ENCODE assay signal across 20 mouse cellular contexts in genomic region chr2:38939047-38939446, GRCm38 (mm10). TPM values are rescaled to one million over a fixed set of nuclear protein-coding genes. Genes with fewer than 3 reads are reported as not detected.
DNase-seq lines count a peak whose midpoint lies in the region; ATAC-seq and TF ChIP-seq lines count a peak whose summit lies in the region.
"Had no signal": no experiment of that assay in that cellular context is flagged by ENCODE, and none has a peak within 500 bp of the region (broad histone marks: within the 10 kb centered on the region; RNA-seq: fewer than 3 reads in every experiment).

No protein-coding gene starts in this region.

- ATAC-seq in forebrain, postnatal 0 days = no peak
- ATAC-seq in forebrain, embryonic 14.5 days = no peak
- no peak for ATAC-seq in kidney, embryonic 16.5 days (ENCODE audit: low FRiP score, low TSS enrichment)
- ATAC-seq: activated CD4-positive, CD25-positive, alpha-beta regulatory T cell, adult 4 months; midbrain, embryonic 15.5 days had no signal

- H3K4me1 ChIP-seq in forebrain, postnatal 0 days (ENCODE audit: insufficient read depth) = no peaks in the 10 kb centered on the region
- no peaks in the 10 kb centered on the region for H3K4me1 ChIP-seq in forebrain, embryonic 14.5 days (ENCODE audit: control insufficient read depth, insufficient read depth, low read length)
- no peaks in the 10 kb centered on the region for H3K4me1 ChIP-seq in ES-Bruce4 (ENCODE audit: control insufficient read depth, insufficient read depth, low read length)
- H3K4me1 ChIP-seq in limb, embryonic 10.5 days = peaks cover 13% of the 10 kb centered on the region
- peaks cover 7% of the 10 kb centered on the region for H3K4me1 ChIP-seq in kidney, embryonic 16.5 days (ENCODE audit: insufficient read depth, low read length)
- H3K4me1 ChIP-seq: midbrain, embryonic 15.5 days had no signal

- no peak for TF ChIP-seq EP300 in ES-Bruce4 (IDR thresholded peaks at IDR 0.05; ENCODE audit: insufficient read depth, low read depth, low read length)

- WGBS in forebrain, postnatal 0 days = 76% methylated on average over 2 of the region's 2 CpGs
- 70% methylated on average over 2 of the region's 2 CpGs for WGBS in forebrain, embryonic 14.5 days
- WGBS in limb, embryonic 10.5 days = 64% methylated on average over 2 of the region's 2 CpGs
- 72% methylated on average over 2 of the region's 2 CpGs for WGBS in kidney, embryonic 16.5 days

- TF ChIP-seq POLR2A in ES-Bruce4 (IDR thresholded peaks at IDR 0.05; ENCODE audit: insufficient read depth, low read length) = no peak

- H3K9me3 ChIP-seq in forebrain, postnatal 0 days (ENCODE audit: low read length) = no peaks in the 10 kb centered on the region
- no peaks in the 10 kb centered on the region for H3K9me3 ChIP-seq in forebrain, embryonic 14.5 days (replicated peaks; ENCODE audit: control insufficient read depth, low read length)
- H3K9me3 ChIP-seq in ES-Bruce4 (replicated peaks; ENCODE audit: control insufficient read depth, insufficient read depth, low read length, poor library complexity, severe bottlenecking) = no peaks in the 10 kb centered on the region
- H3K9me3 ChIP-seq in limb, embryonic 10.5 days (replicated peaks) = no peaks in the 10 kb centered on the region
- no peaks in the 10 kb centered on the region for H3K9me3 ChIP-seq in kidney, embryonic 16.5 days (ENCODE audit: low read length)
- H3K9me3 ChIP-seq: midbrain, embryonic 15.5 days; neural tube, embryonic 12.5 days had no signal

- TF ChIP-seq CTCF in forebrain, postnatal 0 days (IDR thresholded peaks at IDR 0.05; ENCODE audit: low read depth) = peak; percentile 27; the same call in 1 of the 2 replicates
- peak; percentile 21 for TF ChIP-seq CTCF in left cerebral cortex, adult 2 months (IDR thresholded peaks at IDR 0.05)
- TF ChIP-seq CTCF in ES-Bruce4 (IDR thresholded peaks at IDR 0.05; ENCODE audit: low read depth, low read length) = peak; percentile 9

- H3K27ac ChIP-seq in forebrain, postnatal 0 days (ENCODE audit: low read depth, low read length) = no peak overlapping the region
- no peak overlapping the region for H3K27ac ChIP-seq in forebrain, embryonic 14.5 days (ENCODE audit: low read depth, low read length)
- no peak overlapping the region for H3K27ac ChIP-seq in left cerebral cortex, adult 2 months
- no peak overlapping the region for H3K27ac ChIP-seq in ES-Bruce4 (ENCODE audit: insufficient read depth, low read length)
- no peak overlapping the region for H3K27ac ChIP-seq in limb, embryonic 10.5 days
- H3K27ac ChIP-seq in kidney, embryonic 16.5 days (ENCODE audit: low read length) = no peak overlapping the region
- H3K27ac ChIP-seq: midbrain, embryonic 15.5 days; neural tube, embryonic 12.5 days had no signal

- no peak overlapping the region for H3K4me2 ChIP-seq in forebrain, postnatal 0 days (ENCODE audit: low read depth)
- H3K4me2 ChIP-seq in forebrain, embryonic 14.5 days (ENCODE audit: low read length) = no peak overlapping the region
- H3K4me2 ChIP-seq in kidney, embryonic 16.5 days (replicated peaks; ENCODE audit: low read depth, low read length) = no peak overlapping the region
- H3K4me2 ChIP-seq: heart, embryonic 11.5 days; midbrain, embryonic 15.5 days; neural tube, embryonic 12.5 days had no signal

- no peak overlapping the region for H3K9ac ChIP-seq in forebrain, postnatal 0 days
- H3K9ac ChIP-seq in forebrain, embryonic 14.5 days (ENCODE audit: low read length) = no peak overlapping the region
- H3K9ac ChIP-seq in ES-Bruce4 (ENCODE audit: low read depth, poor library complexity, severe bottlenecking) = no peak overlapping the region
- no peak overlapping the region for H3K9ac ChIP-seq in kidney, embryonic 16.5 days (replicated peaks; ENCODE audit: low read length)
- H3K9ac ChIP-seq: midbrain, embryonic 15.5 days; neural tube, embryonic 12.5 days had no signal

- no peak overlapping the region for H3K4me3 ChIP-seq in forebrain, postnatal 0 days (ENCODE audit: low read depth, low read length)
- H3K4me3 ChIP-seq in forebrain, embryonic 14.5 days (ENCODE audit: low read depth, low read length) = no peak overlapping the region
- no peak overlapping the region for H3K4me3 ChIP-seq in left cerebral cortex, adult 2 months
- no peak overlapping the region for H3K4me3 ChIP-seq in ES-Bruce4 (ENCODE audit: low read depth, low read length)
- no peak overlapping the region for H3K4me3 ChIP-seq in limb, embryonic 10.5 days
- no peak overlapping the region for H3K4me3 ChIP-seq in kidney, embryonic 16.5 days (ENCODE audit: low read length)
- H3K4me3 ChIP-seq: midbrain, embryonic 15.5 days; neural tube, embryonic 12.5 days had no signal

- H3K36me3 ChIP-seq in forebrain, postnatal 0 days (ENCODE audit: insufficient read depth) = no peaks in the 10 kb centered on the region
- H3K36me3 ChIP-seq in forebrain, embryonic 14.5 days (ENCODE audit: control insufficient read depth, insufficient read depth, low read length) = no peaks in the 10 kb centered on the region
- H3K36me3 ChIP-seq in ES-Bruce4 (ENCODE audit: control insufficient read depth, insufficient read depth, low read length, poor library complexity, severe bottlenecking) = no peaks in the 10 kb centered on the region
- no peaks in the 10 kb centered on the region for H3K36me3 ChIP-seq in limb, embryonic 10.5 days
- no peaks in the 10 kb centered on the region for H3K36me3 ChIP-seq in kidney, embryonic 16.5 days (ENCODE audit: insufficient read depth, low read length)
- H3K36me3 ChIP-seq: midbrain, embryonic 15.5 days; neural tube, embryonic 12.5 days had no signal

- no peaks in the 10 kb centered on the region for H3K27me3 ChIP-seq in forebrain, postnatal 0 days (ENCODE audit: insufficient read depth, low read length)
- H3K27me3 ChIP-seq in forebrain, embryonic 14.5 days (replicated peaks; ENCODE audit: control insufficient read depth, insufficient read depth, low read length) = no peaks in the 10 kb centered on the region
- no peaks in the 10 kb centered on the region for H3K27me3 ChIP-seq in ES-Bruce4 (ENCODE audit: control insufficient read depth, insufficient read depth, low read length, poor library complexity, severe bottlenecking)
- no peaks in the 10 kb centered on the region for H3K27me3 ChIP-seq in limb, embryonic 10.5 days (ENCODE audit: low read depth, poor library complexity, severe bottlenecking)
- H3K27me3 ChIP-seq in kidney, embryonic 16.5 days (ENCODE audit: insufficient read depth, low read length) = no peaks in the 10 kb centered on the region
- H3K27me3 ChIP-seq: midbrain, embryonic 15.5 days; neural tube, embryonic 12.5 days had no signal

- intact Hi-C loops in left cerebral cortex, adult 2 months (cut with DNase I) = no loop called here
- intact Hi-C loops in left cerebral cortex, postnatal 4 days (cut with DNase I) = no loop called here

- no peak for DNase-seq in forebrain, postnatal 0 days
- DNase-seq in forebrain, embryonic 14.5 days (ENCODE audit: low spot score) = no peak
- peak in 1 of 2 experiments; percentile 5 for DNase-seq in left cerebral cortex, adult 2 months (ENCODE audit: extremely low spot score in 1 of 2, low spot score in 2 of 2)
- DNase-seq in left cerebral cortex, postnatal 4 days = no peak
- peak; percentile 15 for DNase-seq in limb, embryonic 10.5 days (ENCODE audit: low spot score)
- no peak for DNase-seq in cerebellum, adult 11 months
- DNase-seq: cerebellum, postnatal 25 days; gastrocnemius, postnatal 10 days; kidney, postnatal 25 days; layer of hippocampus, postnatal 36 days; lung, postnatal 4 days; right cerebral cortex, postnatal 4 days; thymus, postnatal 36 days had no signal

RNA-seq across cellular contexts. Expression of gene Olfml2a, which starts 7.3 kb away (rescaled TPM):
- 6.6 and 11.6 TPM in 2 replicates for total RNA-seq in forebrain, postnatal 0 days (2014; rRNA removed)
- polyA plus RNA-seq in forebrain, postnatal 0 days (2015; fragmentation: Nextera tagmentation; extraction: Ambion mirVana) = 2.8 and 3.2 TPM in 2 replicates
- polyA plus RNA-seq in forebrain, embryonic 14.5 days (2014; fragmentation: Nextera tagmentation; extraction: Ambion mirVana) = 1.9 and 2.5 TPM in 2 replicates
- 1 to 10 TPM; 2.1 to 2.6 TPM for total RNA-seq in left cerebral cortex, adult 2 months (2021)
- 1 to 10 TPM; 4.4 to 5.4 TPM for total RNA-seq in left cerebral cortex, postnatal 4 days (2021)
- 1.8 and 2.5 TPM in 2 replicates for polyA plus RNA-seq in ES-Bruce4 (2011; ENCODE audit: insufficient read depth, insufficient read length, low read depth, missing spikeins)
- polyA plus RNA-seq in limb, embryonic 10.5 days (2016; fragmentation: Nextera tagmentation; extraction: Ambion mirVana) = 1.6 and 2.7 TPM in 2 replicates
- 5.0 and 5.4 TPM in 2 replicates for polyA plus RNA-seq in kidney, embryonic 16.5 days (2015; fragmentation: Nextera tagmentation; extraction: Ambion mirVana)
- total RNA-seq: hematopoietic stem cell, adult 5-6 weeks had no signal

RNA-seq across cellular contexts. Expression of gene Nr6a1, which starts 11.6 kb away (rescaled TPM):
- total RNA-seq in forebrain, postnatal 0 days (2014; rRNA removed) = 2.1 and 4.6 TPM in 2 replicates
- 0.48 and 0.62 TPM in 2 replicates for polyA plus RNA-seq in forebrain, postnatal 0 days (2015; fragmentation: Nextera tagmentation; extraction: Ambion mirVana)
- polyA plus RNA-seq in forebrain, embryonic 14.5 days (2014; fragmentation: Nextera tagmentation; extraction: Ambion mirVana) = 0.67 and 0.95 TPM in 2 replicates
- total RNA-seq in left cerebral cortex, adult 2 months (2021) = 10 to 100 TPM in 1 of 2 experiments, 1 to 10 TPM in 1; 9.3 to 10.4 TPM
- total RNA-seq in left cerebral cortex, postnatal 4 days (2021) = 1 to 10 TPM; 6.6 TPM
- polyA plus RNA-seq in ES-Bruce4 (2011; ENCODE audit: insufficient read depth, insufficient read length, low read depth, missing spikeins) = 110 and 111 TPM in 2 replicates
- 1.9 and 4.8 TPM in 2 replicates for polyA plus RNA-seq in limb, embryonic 10.5 days (2016; fragmentation: Nextera tagmentation; extraction: Ambion mirVana)
- polyA plus RNA-seq in kidney, embryonic 16.5 days (2015; fragmentation: Nextera tagmentation; extraction: Ambion mirVana) = 0.94 and 1.2 TPM in 2 replicates

RNA-seq across cellular contexts. Expression of gene Wdr38, which starts 58.2 kb away (rescaled TPM):
- total RNA-seq in forebrain, postnatal 0 days (2014; rRNA removed) = 0.43 and 1.4 TPM in 2 replicates
- 0.38 and 0.64 TPM in 2 replicates for polyA plus RNA-seq in forebrain, postnatal 0 days (2015; fragmentation: Nextera tagmentation; extraction: Ambion mirVana)
- polyA plus RNA-seq in forebrain, embryonic 14.5 days (2014; fragmentation: Nextera tagmentation; extraction: Ambion mirVana) = 1.4 and 1.8 TPM in 2 replicates
- total RNA-seq in left cerebral cortex, adult 2 months (2021) = under 1 TPM; 0.32 to 0.70 TPM
- under 1 TPM; 0.46 to 0.58 TPM for total RNA-seq in left cerebral cortex, postnatal 4 days (2021)
- 0.67 and 1.1 TPM in 2 replicates for polyA plus RNA-seq in ES-Bruce4 (2011; ENCODE audit: insufficient read depth, insufficient read length, low read depth, missing spikeins)
- 1.3 and 1.6 TPM in 2 replicates for polyA plus RNA-seq in limb, embryonic 10.5 days (2016; fragmentation: Nextera tagmentation; extraction: Ambion mirVana)
- polyA plus RNA-seq in kidney, embryonic 16.5 days (2015; fragmentation: Nextera tagmentation; extraction: Ambion mirVana) = 1.2 and 1.7 TPM in 2 replicates

Comparison
In these comparisons a context has a peak if more than half of its experiments do, and no peak if none do; other contexts are left out.
1. RNA of gene Nr6a1, which starts 11.6 kb away (polyA plus RNA-seq): 110 to 111 TPM in ES-Bruce4; 1.9 to 4.8 TPM in limb, embryonic 10.5 days, 0.94 to 1.2 TPM in kidney, embryonic 16.5 days, 0.67 to 0.95 TPM in forebrain, embryonic 14.5 days and 0.48 to 0.62 TPM in forebrain, postnatal 0 days; every median in the first group is over 10 times any median in the second.
2. Peak in every context shown above with its lines, with median percentiles within 50 percentile points of each other: CTCF ChIP-seq.